Mouse (Mus musculus) E14TG2a.4 (cell line): Measurements from ENCODE around the gene Rasgrf2.

Experiments
- H3K27me3 ChIP-seq: 2 replicates; pipeline ENCODE4 v1.6.1; 2014; ENCODE audit warnings: low read length, control low read depth; ENCODE audit not compliant: insufficient read depth
- H3K36me3 ChIP-seq: 2 replicates; pipeline ENCODE4 v1.6.1; 2014; ENCODE audit warnings: low read length, control low read depth; ENCODE audit not compliant: insufficient read depth
- H3K4me1 ChIP-seq: replicated peaks from 2 replicates; pipeline ENCODE4 v1.6.1; 2014; ENCODE audit warnings: low read depth, low read length, control low read depth
- H3K4me3 ChIP-seq: replicated peaks from 2 replicates; pipeline ENCODE4 v1.5.1; 2014; ENCODE audit warnings: mild to moderate bottlenecking, low read length
- H3K9me3 ChIP-seq: 2 replicates; pipeline ENCODE4 v1.6.1; 2014; ENCODE audit warnings: low read length, control low read depth
- CTCF ChIP-seq: conservative IDR thresholded peaks from 2 replicates; pipeline ENCODE4 v1.5.1; 2014; ENCODE audit warnings: low read length
- NANOG ChIP-seq: IDR thresholded peaks from 2 replicates; pipeline ENCODE4 v1.6.1; 2014; ENCODE audit warnings: borderline replicate concordance, low read length, mixed read lengths
- POU5F1 ChIP-seq: IDR thresholded peaks from 2 replicates; pipeline ENCODE4 v1.6.1; 2014; ENCODE audit warnings: low read length, borderline replicate concordance

Gene Rasgrf2

GRCm38 (mm10) chr13:92068651-92069050, 62.8 kb downstream of the Rasgrf2 start:
- Histone ChIP-seq H3K27me3 (no peaks in the 10 kb centered on the region), H3K9me3 (peaks cover 10% of the 10 kb centered on the region; the same call in 1 of the 2 replicates), H3K4me1 (no peaks in the 10 kb centered on the region), H3K4me3 (no peak overlapping the region), H3K36me3 (no peaks in the 10 kb centered on the region)
- TF ChIP-seq POU5F1 (no peak), CTCF (no peak), NANOG (no peak)

- TF ChIP-seq CTCF (no peak), NANOG (no peak)
- H3K36me3 ChIP-seq: no peaks in the 10 kb centered on the region
- H3K4me3 ChIP-seq: no peak overlapping the region
- H3K4me1 ChIP-seq: no peaks in the 10 kb centered on the region
- H3K9me3 ChIP-seq: peaks cover 7% of the 10 kb centered on the region; the same call in 1 of the 2 replicates
- no peaks in the 10 kb centered on the region for H3K27me3 ChIP-seq
Observed at GRCm38 (mm10) chr13:92067831-92068230, 63.6 kb downstream of the Rasgrf2 start.

DNA sequence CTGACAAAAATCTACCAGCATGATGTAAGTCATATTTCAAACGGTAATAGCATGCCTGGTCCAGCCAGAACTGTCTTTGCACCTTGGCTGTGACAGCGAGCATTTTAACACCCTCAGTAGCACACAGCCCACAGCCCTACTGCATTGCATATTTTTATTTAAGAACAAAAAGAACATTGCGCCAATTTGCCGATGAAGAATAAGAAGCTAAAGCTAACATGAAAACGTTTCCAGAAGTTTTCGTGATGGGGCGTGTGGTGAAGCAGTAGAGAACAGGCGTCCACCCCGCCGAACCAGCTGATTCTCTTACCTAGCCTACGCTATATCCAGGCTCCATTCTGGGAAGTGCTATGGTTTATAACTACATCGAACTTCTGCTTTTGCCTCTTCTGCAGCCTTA, 77.7 kb downstream of the Rasgrf2 start:
- H3K4me3 ChIP-seq: no peak overlapping the region
- no peaks in the 10 kb centered on the region for H3K27me3 ChIP-seq
- no peaks in the 10 kb centered on the region for H3K4me1 ChIP-seq
- no peaks in the 10 kb centered on the region for H3K36me3 ChIP-seq
- TF ChIP-seq POU5F1 (no peak), CTCF (no peak), NANOG (no peak)
- H3K9me3 ChIP-seq: no peaks in the 10 kb centered on the region

- H3K27me3 ChIP-seq: no peaks in the 10 kb centered on the region
- H3K9me3 ChIP-seq: no peaks in the 10 kb centered on the region
- no peaks in the 10 kb centered on the region for H3K36me3 ChIP-seq
- TF ChIP-seq NANOG: no peak
- TF ChIP-seq POU5F1: no peak
- TF ChIP-seq CTCF: no peak
- H3K4me3 ChIP-seq: no peak overlapping the region
- no peaks in the 10 kb centered on the region for H3K4me1 ChIP-seq
Observed at GRCm38 (mm10) chr13:92053001-92053400, 78.5 kb downstream of the Rasgrf2 start.

DNA sequence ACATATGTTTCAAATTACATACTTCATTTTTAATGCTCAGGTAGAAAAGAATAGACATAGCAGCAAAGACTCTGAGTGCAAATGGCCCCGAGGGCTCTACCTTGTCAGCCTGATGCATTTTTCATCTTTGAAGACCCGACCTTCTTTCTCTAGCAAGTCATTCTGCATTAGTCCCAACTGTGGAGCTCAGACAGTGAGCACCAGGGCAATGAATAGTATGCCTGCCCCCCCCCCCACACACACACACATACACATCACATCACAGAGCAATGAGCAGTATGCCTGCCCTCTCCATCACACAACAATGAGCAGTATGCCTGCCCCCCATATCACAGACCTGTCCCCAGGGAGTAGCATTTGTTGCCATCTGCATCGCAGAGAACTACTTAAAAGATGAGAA, 80.2 kb downstream of the Rasgrf2 start:
- H3K4me3 ChIP-seq: no peak overlapping the region
- no peaks in the 10 kb centered on the region for H3K27me3 ChIP-seq
- no peaks in the 10 kb centered on the region for H3K4me1 ChIP-seq
- no peaks in the 10 kb centered on the region for H3K9me3 ChIP-seq
- TF ChIP-seq POU5F1 (no peak), CTCF (no peak), NANOG (no peak)
- H3K36me3 ChIP-seq: no peaks in the 10 kb centered on the region

- no peaks in the 10 kb centered on the region for H3K27me3 ChIP-seq
- no peaks in the 10 kb centered on the region for H3K9me3 ChIP-seq
- H3K4me1 ChIP-seq: no peaks in the 10 kb centered on the region
- TF ChIP-seq NANOG: no peak
- no peak for TF ChIP-seq CTCF
- no peak for TF ChIP-seq POU5F1
- H3K36me3 ChIP-seq: no peaks in the 10 kb centered on the region
- H3K4me3 ChIP-seq: no peak overlapping the region
Observed at GRCm38 (mm10) chr13:92041584-92042563, 89.6 kb downstream of the Rasgrf2 start.

GRCm38 (mm10) chr13:92030364-92031057, 100.9 kb downstream of the Rasgrf2 start:
- H3K4me3 ChIP-seq: no peak overlapping the region
- no peaks in the 10 kb centered on the region for H3K27me3 ChIP-seq
- no peaks in the 10 kb centered on the region for H3K4me1 ChIP-seq
- H3K36me3 ChIP-seq: no peaks in the 10 kb centered on the region
- TF ChIP-seq NANOG: no peak
- no peak for TF ChIP-seq CTCF
- no peak for TF ChIP-seq POU5F1
- H3K9me3 ChIP-seq: no peaks in the 10 kb centered on the region

- Histone ChIP-seq H3K4me3 (no peak overlapping the region), H3K27me3 (no peaks in the 10 kb centered on the region)
Observed at GRCm38 (mm10) chr13:92029666-92030065, 101.8 kb downstream of the Rasgrf2 start.

More at GRCm38 (mm10) chr13:92029666-92030065, 101.8 kb downstream of the Rasgrf2 start:
- Histone ChIP-seq H3K36me3 (no peaks in the 10 kb centered on the region), H3K9me3 (no peaks in the 10 kb centered on the region), H3K4me1 (no peaks in the 10 kb centered on the region)
- TF ChIP-seq POU5F1 (no peak), CTCF (no peak), NANOG (no peak)
